Mouse (Mus musculus) ES-Bruce4 (cell line): ENCODE data around the gene Rab40b. TPM values are rescaled to one million over a fixed set of nuclear protein-coding genes. Genes with fewer than 3 reads are reported as not detected.

Experiments used
- H3K27ac ChIP-seq: 2 replicates; pipeline ENCODE4 v1.5.1; 2012; ENCODE audit warnings: low read length, inconsistent platforms; ENCODE audit not compliant: insufficient read depth
- H3K27me3 ChIP-seq: 2 replicates; pipeline ENCODE4 v1.6.1; 2012; ENCODE audit warnings: mild to moderate bottlenecking, low read length, inconsistent platforms; ENCODE audit not compliant: control insufficient read depth, poor library complexity, insufficient read depth, severe bottlenecking
- H3K36me3 ChIP-seq: 2 replicates; pipeline ENCODE4 v1.6.1; 2012; ENCODE audit warnings: inconsistent platforms, mild to moderate bottlenecking, low read length, moderate library complexity; ENCODE audit not compliant: control insufficient read depth, poor library complexity, insufficient read depth, severe bottlenecking
- H3K4me1 ChIP-seq: one replicate; pipeline ENCODE4 v1.8.1; 2011; ENCODE audit warnings: low read length; ENCODE audit not compliant: control insufficient read depth, insufficient read depth
- H3K4me3 ChIP-seq: 2 replicates; pipeline ENCODE4 v1.5.1; 2011; ENCODE audit warnings: low read depth, mild to moderate bottlenecking, low read length
- H3K9ac ChIP-seq: 2 replicates; pipeline ENCODE4 v1.6.1; 2012; ENCODE audit warnings: low read depth, mild to moderate bottlenecking, inconsistent platforms; ENCODE audit not compliant: poor library complexity, severe bottlenecking
- H3K9me3 ChIP-seq: replicated peaks from 2 replicates; pipeline ENCODE4 v1.6.1; 2012; ENCODE audit warnings: mild to moderate bottlenecking, low read length, inconsistent platforms; ENCODE audit not compliant: control insufficient read depth, poor library complexity, insufficient read depth, severe bottlenecking
- CTCF ChIP-seq: IDR thresholded peaks from one replicate; pipeline ENCODE4 v1.8.1; 2011; ENCODE audit warnings: low read depth, low read length
- EP300 ChIP-seq: IDR thresholded peaks from 2 replicates; pipeline ENCODE4 v1.6.1; 2011; ENCODE audit warnings: low read depth, low read length; ENCODE audit not compliant: insufficient read depth
- POLR2A ChIP-seq: IDR thresholded peaks from one replicate; pipeline ENCODE4 v1.8.1; 2011; ENCODE audit warnings: low read length; ENCODE audit not compliant: insufficient read depth
- polyA plus RNA-seq: library from polyadenylated mRNA; stranded (reverse); fragments of >200 nt; gene quantifications from 2 replicates; pipeline ENCODE4 v1.2.4, GENCODE M21; 2011; ENCODE audit warnings: low read depth; ENCODE audit not compliant: missing spikeins, insufficient read depth, insufficient read length

Gene Rab40b
- polyA plus RNA-seq, result not detected in 2 replicates

DNA sequence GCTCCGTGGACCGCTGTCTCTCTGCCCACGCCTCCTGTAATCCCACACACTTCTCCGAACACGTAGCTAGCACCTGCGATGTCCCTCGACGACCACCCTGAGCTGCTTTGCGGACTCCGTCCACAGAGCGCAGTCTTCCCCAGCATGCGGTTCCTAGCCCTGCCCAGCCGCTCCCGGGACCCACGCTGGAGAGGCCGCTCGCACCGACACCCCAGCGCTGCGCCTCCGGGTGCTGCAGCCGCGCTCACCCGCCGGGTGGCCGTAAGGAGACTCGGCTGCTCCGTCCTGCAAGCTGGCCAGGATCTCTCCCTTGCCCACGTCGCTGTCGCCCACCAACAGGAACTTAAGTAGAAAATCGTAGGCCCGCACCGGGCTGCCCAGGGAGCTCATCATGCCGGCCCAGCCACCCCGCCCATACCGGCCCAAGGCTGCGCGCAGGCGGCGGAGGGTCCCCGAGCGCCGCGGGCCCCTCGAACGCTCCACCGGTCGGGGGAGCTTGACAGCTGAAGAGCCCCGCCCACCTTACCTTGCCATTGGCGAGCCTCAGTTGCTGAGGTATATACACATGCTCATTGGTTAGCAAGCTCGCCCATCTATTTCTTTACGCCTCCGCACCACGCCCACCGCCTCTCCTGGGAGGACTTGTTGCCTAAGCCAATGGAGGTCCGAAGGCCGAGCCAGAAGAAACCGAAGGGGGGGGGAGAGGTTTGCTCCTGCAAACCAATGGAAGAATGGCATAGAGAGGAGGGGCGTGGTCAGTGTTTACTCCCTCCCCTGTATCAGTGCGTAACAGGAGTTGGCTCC is at the start of gene Rab40b:
Rab40b (minus strand) TSS at position 502 of the 804 bp plus-strand sequence.
- Histone ChIP-seq H3K4me1 (peaks cover 2% of the 10 kb centered on the region), H3K36me3 (no peaks in the 10 kb centered on the region), H3K9me3 (no peaks in the 10 kb centered on the region), H3K9ac (0 out of 2 replicates have a peak within 1 kb of the TSS, but pooled peaks have one; percentile 7), H3K27me3 (no peaks in the 10 kb centered on the region), H3K27ac (no peak within 1 kb of the TSS), H3K4me3 (peak within 1 kb of the TSS; percentile 60)
- TF ChIP-seq POLR2A (no peak), CTCF (no peak), EP300 (no peak)

DNA sequence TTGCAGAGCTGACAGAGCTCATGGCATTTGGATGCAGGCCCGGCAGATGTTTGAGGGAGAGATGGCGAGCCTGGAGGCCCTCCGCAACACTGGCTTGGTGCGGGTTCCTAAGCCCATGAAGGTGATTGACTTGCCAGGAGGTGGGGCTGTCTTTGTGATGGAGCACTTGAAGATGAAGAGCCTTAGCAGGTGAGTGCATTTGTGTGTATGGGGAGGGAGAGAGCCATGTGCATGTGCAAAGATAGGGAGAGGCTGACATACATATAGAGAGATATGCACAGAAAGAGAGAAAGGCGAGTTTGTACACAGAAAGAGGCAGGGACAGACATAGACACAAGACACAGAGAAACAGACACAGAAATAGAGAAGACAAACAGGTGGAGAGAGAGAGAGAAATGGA is 49.2 kb upstream of the Rab40b start:
- Histone ChIP-seq H3K9ac (no peak overlapping the region), H3K36me3 (no peaks in the 10 kb centered on the region), H3K4me1 (no peaks in the 10 kb centered on the region), H3K27me3 (no peaks in the 10 kb centered on the region), H3K27ac (no peak overlapping the region), H3K4me3 (no peak overlapping the region), H3K9me3 (no peaks in the 10 kb centered on the region)
- TF ChIP-seq CTCF, result no peak
- TF ChIP-seq EP300, result no peak
- TF ChIP-seq POLR2A, result no peak

DNA sequence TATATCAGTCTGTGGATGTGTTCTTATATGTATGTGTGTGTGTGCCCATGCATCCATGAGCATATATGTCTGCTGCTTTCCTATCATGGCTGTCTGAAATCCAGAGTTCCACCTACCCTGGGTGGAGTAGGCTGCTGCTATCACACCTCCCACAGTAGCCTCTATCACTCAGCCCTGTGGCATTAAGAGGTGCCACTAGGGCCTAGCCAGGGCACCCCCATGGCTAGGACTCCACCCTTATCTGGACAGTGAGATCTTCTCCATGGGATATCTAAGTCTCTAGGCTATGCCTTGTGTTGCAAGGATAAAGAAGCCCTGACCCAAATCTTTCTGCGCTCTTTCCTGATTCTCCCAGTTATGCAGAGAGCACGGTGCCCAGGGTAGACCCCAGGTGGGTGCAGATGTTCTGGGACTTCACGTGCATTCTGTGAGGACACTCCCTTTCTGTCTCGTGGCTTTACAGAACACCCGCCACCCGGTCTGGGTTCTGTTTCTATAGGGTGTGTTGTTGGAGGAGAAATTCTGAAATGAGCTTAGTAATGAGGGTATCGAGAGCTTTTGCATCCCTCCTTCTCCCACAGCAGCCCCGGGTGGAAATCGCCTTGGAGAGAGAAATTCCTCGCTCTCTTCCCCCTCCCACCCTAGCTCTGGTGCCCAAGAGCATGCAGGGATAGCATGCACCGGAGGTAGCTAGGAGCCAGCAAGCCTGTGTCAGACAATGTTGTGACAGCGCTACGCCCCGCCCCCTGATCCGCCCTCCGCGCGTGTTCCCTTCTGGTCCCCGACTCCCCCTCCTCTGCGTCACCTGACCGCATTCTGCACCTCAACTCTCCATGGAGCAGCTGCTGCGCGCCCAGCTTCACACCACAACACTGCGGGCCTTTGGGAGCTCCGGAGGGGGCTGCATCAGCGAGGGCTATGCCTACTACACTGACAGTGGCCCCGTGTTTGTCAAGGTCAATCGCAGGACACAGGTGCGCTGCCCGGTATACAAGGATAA is 46.4 kb upstream of the Rab40b start, which contains the start of gene Fn3k:
Fn3k (plus strand) TSS at position 758 of the 1,000 bp plus-strand sequence.
- Histone ChIP-seq H3K27me3 (no peaks in the 10 kb centered on the region), H3K9me3 (no peaks in the 10 kb centered on the region), H3K4me1 (no peaks in the 10 kb centered on the region), H3K27ac (no peak within 1 kb of the TSS), H3K9ac (no peak within 1 kb of the TSS), H3K36me3 (peaks cover 2% of the 10 kb centered on the region; the same call in 1 of the 2 replicates), H3K4me3 (peak within 1 kb of the TSS; percentile 64)
- no peak for TF ChIP-seq CTCF
- no peak for TF ChIP-seq EP300
- no peak for TF ChIP-seq POLR2A

DNA sequence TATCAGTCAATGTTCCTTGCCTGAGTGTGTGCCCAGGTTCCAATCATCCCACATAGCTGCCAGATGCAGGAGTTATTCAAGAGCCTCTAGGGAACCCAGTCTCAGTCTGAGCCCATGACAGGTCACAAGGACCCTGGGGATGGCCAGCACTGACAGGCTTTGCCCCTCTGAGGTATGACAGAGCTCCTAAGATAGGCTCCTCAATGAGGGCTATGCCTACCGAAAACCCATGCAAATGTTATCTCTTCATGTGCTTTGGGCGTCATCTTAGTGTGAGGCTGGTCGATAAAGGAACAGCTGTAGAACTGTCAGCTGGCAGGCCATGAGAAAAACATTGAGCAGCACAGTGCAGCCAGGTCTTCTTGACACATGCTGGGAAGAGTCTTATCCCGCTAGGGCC is 45.3 kb upstream of the Rab40b start:
- no peak for TF ChIP-seq POLR2A
- TF ChIP-seq EP300, result no peak
- TF ChIP-seq CTCF, result no peak
- Histone ChIP-seq H3K4me3 (no peak overlapping the region), H3K27me3 (no peaks in the 10 kb centered on the region), H3K4me1 (no peaks in the 10 kb centered on the region), H3K36me3 (peaks cover 3% of the 10 kb centered on the region; the same call in 1 of the 2 replicates), H3K9me3 (no peaks in the 10 kb centered on the region), H3K27ac (no peak overlapping the region), H3K9ac (no peak overlapping the region)

DNA sequence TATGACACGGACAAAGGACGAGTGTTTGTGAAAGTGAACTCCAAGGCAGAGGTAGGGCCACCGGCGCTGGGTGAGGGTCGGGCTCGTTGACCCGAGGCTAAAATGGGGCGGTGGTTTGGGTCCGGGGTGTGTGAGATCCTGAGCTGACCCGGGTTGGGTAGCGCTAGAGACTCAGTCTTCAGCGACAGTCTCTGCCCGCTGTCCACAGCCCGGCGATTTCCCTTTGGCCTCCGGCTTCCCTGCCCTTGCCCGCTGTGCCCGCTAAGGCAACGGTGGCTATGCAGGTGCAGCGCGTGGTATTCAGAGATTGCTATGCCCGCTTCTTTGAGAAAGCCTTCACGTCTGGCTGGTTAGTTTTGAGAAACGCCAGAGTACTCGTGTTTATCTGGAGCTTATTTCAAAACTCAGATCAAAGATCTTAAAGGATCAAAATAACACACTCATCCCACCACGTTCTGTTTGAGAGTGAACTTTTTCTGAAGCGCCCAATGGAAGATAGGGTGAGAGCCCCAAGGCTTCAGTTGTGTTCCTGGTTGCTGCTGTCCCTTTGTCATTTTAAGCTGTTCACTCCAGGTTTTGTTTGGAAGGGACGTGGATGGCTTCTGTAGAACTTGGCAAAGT is 33.6 kb upstream of the Rab40b start:
- Histone ChIP-seq H3K27me3 (no peaks in the 10 kb centered on the region), H3K27ac (no peak overlapping the region), H3K36me3 (no peaks in the 10 kb centered on the region), H3K9ac (peak overlapping the region; percentile 45), H3K9me3 (no peaks in the 10 kb centered on the region), H3K4me3 (peak overlapping the region; percentile 91), H3K4me1 (no peaks in the 10 kb centered on the region)
- TF ChIP-seq POLR2A (no peak), CTCF (no peak), EP300 (no peak)
